Mouse (Mus musculus): ENCODE data around the gene Rsph14. TPM values are rescaled to one million over a fixed set of nuclear protein-coding genes. Genes with fewer than 3 reads are reported as not detected.

The Rsph14 gene
- total RNA-seq, 1 experiment, result 0.18 TPM

DNA sequence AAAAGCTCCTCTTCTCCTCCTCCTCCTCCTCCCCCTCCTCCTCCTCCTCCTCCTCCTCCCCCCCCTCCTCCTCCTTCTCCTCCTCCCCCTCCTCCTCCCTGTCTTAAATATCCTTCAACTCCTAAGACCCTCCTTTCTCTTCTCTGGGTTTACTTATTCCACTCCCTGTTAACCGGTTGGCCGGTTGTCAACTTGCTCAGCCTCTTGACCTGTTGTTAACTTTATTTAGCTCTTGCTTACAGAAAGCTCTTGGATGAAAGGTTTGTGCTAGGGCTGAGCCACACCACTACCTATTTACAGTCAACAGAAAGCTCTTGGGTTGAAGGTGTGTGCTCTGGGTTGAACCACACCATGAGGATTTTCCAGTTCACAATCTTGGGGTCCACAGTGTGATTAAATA, 12.1 kb downstream of the Rsph14 start:
- no peak for TF ChIP-seq HCFC1 (IDR thresholded peaks at IDR 0.05; ENCODE audit: borderline replicate concordance, insufficient read depth, low read length)
- TF ChIP-seq CHD2 (IDR thresholded peaks at IDR 0.05; ENCODE audit: low read depth, low read length), result no peak
- no peak for TF ChIP-seq MAFK (IDR thresholded peaks at IDR 0.05; ENCODE audit: insufficient read depth, low read depth, low read length)
- Histone ChIP-seq H3K4me3 (ENCODE audit: insufficient read depth in 1 of 2, low read depth in 1 of 2, low read length in 2 of 2, poor library complexity in 1 of 2, severe bottlenecking in 1 of 2) (no peak overlapping the region), H3K27ac (ENCODE audit: insufficient read depth, low read depth, low read length, poor library complexity, severe bottlenecking) (no peak overlapping the region), H3K9ac (ENCODE audit: insufficient read depth, low read depth, low read length, poor library complexity, severe bottlenecking) (no peak overlapping the region), H3K9me3 (ENCODE audit: control insufficient read depth, insufficient read depth, low read depth, low read length) (no peaks in the 10 kb centered on the region), H3K4me1 (ENCODE audit: control insufficient read depth in 2 of 2, insufficient read depth in 2 of 2, low read length in 2 of 2, poor library complexity in 1 of 2) (no peaks in the 10 kb centered on the region), H3K36me3 (ENCODE audit: control insufficient read depth, insufficient read depth, low read length, poor library complexity, severe bottlenecking) (no peaks in the 10 kb centered on the region; the same call in 1 of the 2 replicates)
- in situ Hi-C loops (cut with MboI; ENCODE audit: low sequenced_read_pairs in 2 of 2, unreplicated experiment in 2 of 2), result no loop called here
- no peak for DNase-seq (ENCODE audit: low read depth, low spot score)

DNA sequence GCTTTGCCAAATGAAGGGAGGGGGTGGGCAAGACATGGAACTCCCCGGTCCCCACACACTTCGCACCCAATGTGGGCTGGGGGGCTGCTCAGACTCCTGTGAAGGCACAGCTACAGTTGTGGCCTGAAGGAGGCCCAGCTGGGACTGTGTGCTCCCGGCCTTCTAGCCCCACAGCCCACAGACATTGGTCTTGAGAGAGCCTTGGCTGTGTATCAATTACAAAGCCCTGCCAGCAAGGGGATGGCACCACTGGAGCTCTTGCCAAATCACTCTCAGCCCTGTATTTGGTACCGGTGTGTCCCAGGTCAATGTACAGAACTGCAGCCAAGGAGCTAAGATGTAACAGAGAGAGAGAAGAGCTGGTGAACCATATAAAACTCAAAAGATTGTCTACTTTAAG, 15.9 kb downstream of the Rsph14 start:
- Histone ChIP-seq H3K4me3 (ENCODE audit: insufficient read depth in 1 of 2, low read depth in 1 of 2, low read length in 2 of 2, poor library complexity in 1 of 2, severe bottlenecking in 1 of 2) (no peak overlapping the region), H3K36me3 (ENCODE audit: control insufficient read depth, insufficient read depth, low read length, poor library complexity, severe bottlenecking) (no peaks in the 10 kb centered on the region; the same call in 1 of the 2 replicates), H3K27ac (ENCODE audit: insufficient read depth, low read depth, low read length, poor library complexity, severe bottlenecking) (no peak overlapping the region), H3K9ac (ENCODE audit: insufficient read depth, low read depth, low read length, poor library complexity, severe bottlenecking) (no peak overlapping the region), H3K9me3 (ENCODE audit: control insufficient read depth, insufficient read depth, low read depth, low read length) (no peaks in the 10 kb centered on the region), H3K4me1 (ENCODE audit: control insufficient read depth in 2 of 2, insufficient read depth in 2 of 2, low read length in 2 of 2, poor library complexity in 1 of 2) (no peaks in the 10 kb centered on the region)
- in situ Hi-C loops (cut with MboI; ENCODE audit: low sequenced_read_pairs in 2 of 2, unreplicated experiment in 2 of 2), result no loop called here
- no peak for TF ChIP-seq CHD2 (IDR thresholded peaks at IDR 0.05; ENCODE audit: low read depth, low read length)
- no peak for TF ChIP-seq ZC3H11A (IDR thresholded peaks at IDR 0.05; ENCODE audit: borderline replicate concordance, low read depth, low read length)
- no peak for TF ChIP-seq MAFK (IDR thresholded peaks at IDR 0.05; ENCODE audit: insufficient read depth, low read depth, low read length)
- no peak for TF ChIP-seq ZNF384 (IDR thresholded peaks at IDR 0.05; ENCODE audit: low read depth, low read length)
- TF ChIP-seq HCFC1 (IDR thresholded peaks at IDR 0.05; ENCODE audit: borderline replicate concordance, insufficient read depth, low read length), result no peak
- DNase-seq (ENCODE audit: low read depth, low spot score), result no peak

DNA sequence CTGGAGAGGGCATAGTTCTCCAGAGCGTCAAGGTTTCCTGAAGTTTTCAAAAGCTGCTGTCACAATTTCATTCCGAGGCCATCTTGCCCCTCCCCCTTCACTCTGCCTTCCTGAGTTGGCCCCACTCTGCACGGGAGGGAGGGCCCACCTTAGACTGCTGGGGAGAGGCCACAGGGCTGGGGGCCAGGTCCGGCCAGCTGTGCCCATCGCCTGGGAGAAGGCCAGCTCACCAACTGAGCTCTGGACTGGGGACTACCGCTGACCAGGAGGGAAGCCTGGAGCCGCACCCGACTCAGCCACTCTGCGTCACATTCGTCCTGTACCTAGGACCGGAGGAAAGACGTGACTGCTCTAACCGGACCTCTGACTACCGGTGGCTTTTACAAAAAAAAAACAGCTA, 16.9 kb downstream of the Rsph14 start:
- H3K4me1 ChIP-seq (ENCODE audit: control insufficient read depth in 2 of 2, insufficient read depth in 2 of 2, low read length in 2 of 2, poor library complexity in 1 of 2), result no peaks in the 10 kb centered on the region
- H3K27ac ChIP-seq (ENCODE audit: insufficient read depth, low read depth, low read length, poor library complexity, severe bottlenecking), result no peak overlapping the region
- H3K36me3 ChIP-seq (ENCODE audit: control insufficient read depth, insufficient read depth, low read length, poor library complexity, severe bottlenecking), result no peaks in the 10 kb centered on the region; the same call in 1 of the 2 replicates
- 0 out of 2 replicates have a peak, but pooled peaks have one; percentile 57 for TF ChIP-seq ZNF384 (IDR thresholded peaks at IDR 0.05; ENCODE audit: low read depth, low read length)
- TF ChIP-seq HCFC1 (IDR thresholded peaks at IDR 0.05; ENCODE audit: borderline replicate concordance, insufficient read depth, low read length), result no peak
- TF ChIP-seq CHD2 (IDR thresholded peaks at IDR 0.05; ENCODE audit: low read depth, low read length), result no peak
- H3K9me3 ChIP-seq (ENCODE audit: control insufficient read depth, insufficient read depth, low read depth, low read length), result no peaks in the 10 kb centered on the region
- DNase-seq (ENCODE audit: low read depth, low spot score), result no peak
- in situ Hi-C loops (cut with MboI; ENCODE audit: low sequenced_read_pairs in 2 of 2, unreplicated experiment in 2 of 2), result no loop called here
- H3K9ac ChIP-seq (ENCODE audit: insufficient read depth, low read depth, low read length, poor library complexity, severe bottlenecking), result no peak overlapping the region
- H3K4me3 ChIP-seq (ENCODE audit: insufficient read depth in 1 of 2, low read depth in 1 of 2, low read length in 2 of 2, poor library complexity in 1 of 2, severe bottlenecking in 1 of 2), result no peak overlapping the region

DNA sequence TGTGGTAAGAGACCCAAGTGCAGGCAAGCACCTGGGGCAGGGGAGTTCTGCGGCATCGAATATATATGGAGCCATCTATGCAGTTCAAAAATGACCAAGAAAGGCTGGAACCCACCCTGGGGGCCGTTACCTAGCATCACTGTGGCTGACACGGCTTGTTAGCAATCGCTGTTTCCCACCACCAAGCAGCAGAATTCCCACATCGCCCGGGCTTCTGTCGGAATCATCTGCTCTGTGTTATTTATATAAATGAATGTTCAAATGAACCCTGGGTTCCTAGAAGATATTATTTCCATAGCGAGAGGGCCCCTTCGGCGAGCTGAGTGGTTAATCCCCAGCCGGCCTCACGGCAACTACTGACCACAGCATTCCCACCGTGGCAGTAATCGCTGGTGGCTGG, 21.7 kb downstream of the Rsph14 start:
- H3K27ac ChIP-seq (ENCODE audit: insufficient read depth, low read depth, low read length, poor library complexity, severe bottlenecking), result no peak overlapping the region
- H3K9me3 ChIP-seq (ENCODE audit: control insufficient read depth, insufficient read depth, low read depth, low read length), result no peaks in the 10 kb centered on the region
- DNase-seq (ENCODE audit: low read depth, low spot score), result no peak
- H3K4me1 ChIP-seq (ENCODE audit: control insufficient read depth in 2 of 2, insufficient read depth in 2 of 2, low read length in 2 of 2, poor library complexity in 1 of 2), result no peaks in the 10 kb centered on the region; a peak in 1 of 4 replicates
- no peaks in the 10 kb centered on the region; the same call in 1 of the 2 replicates for H3K36me3 ChIP-seq (ENCODE audit: control insufficient read depth, insufficient read depth, low read length, poor library complexity, severe bottlenecking)
- no peak for TF ChIP-seq ZC3H11A (IDR thresholded peaks at IDR 0.05; ENCODE audit: borderline replicate concordance, low read depth, low read length)
- H3K4me3 ChIP-seq (ENCODE audit: insufficient read depth in 1 of 2, low read depth in 1 of 2, low read length in 2 of 2, poor library complexity in 1 of 2, severe bottlenecking in 1 of 2), result no peak overlapping the region
- no peak overlapping the region for H3K9ac ChIP-seq (ENCODE audit: insufficient read depth, low read depth, low read length, poor library complexity, severe bottlenecking)
- in situ Hi-C loops (cut with MboI; ENCODE audit: low sequenced_read_pairs in 2 of 2, unreplicated experiment in 2 of 2), result no loop called here

DNA sequence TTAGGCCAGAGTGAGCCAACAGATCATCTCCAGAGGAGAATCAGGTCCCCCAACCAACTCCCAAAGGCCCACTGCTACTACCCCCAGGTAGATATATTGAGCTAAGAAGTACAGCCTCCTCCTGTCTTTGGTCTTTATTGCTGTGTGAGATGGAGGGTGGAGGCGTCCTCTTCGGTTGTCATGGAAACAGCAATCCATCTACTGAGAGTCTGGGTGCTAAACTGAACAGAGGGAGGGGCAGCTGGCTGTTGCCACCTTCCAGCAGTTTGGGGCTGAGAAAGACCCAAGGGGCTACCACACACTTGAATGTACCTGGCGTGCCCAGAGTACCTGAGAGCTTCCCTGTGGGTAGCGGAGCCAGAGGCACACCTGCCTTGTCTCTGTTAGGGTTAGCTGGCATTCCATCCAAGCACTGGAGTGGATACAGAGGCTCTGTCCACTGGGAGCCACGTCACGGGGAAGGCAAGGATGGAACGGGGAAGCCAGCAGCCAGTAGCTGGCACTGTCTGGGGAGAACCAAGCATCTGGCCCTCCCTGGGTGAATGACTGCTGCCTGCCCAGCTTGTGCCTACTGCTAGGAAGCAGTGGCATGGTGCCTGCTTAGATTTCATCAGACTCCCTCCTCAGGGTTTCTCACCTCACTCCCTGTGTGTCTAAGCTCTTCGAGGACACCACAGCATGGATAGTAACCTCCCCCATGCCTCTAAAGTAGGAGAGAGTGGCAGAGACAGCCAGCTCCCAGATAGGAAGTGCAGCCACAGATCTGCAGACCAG, 25.3 kb downstream of the Rsph14 start:
- DNase-seq (ENCODE audit: low read depth, low spot score), result no peak
- TF ChIP-seq HCFC1 (IDR thresholded peaks at IDR 0.05; ENCODE audit: borderline replicate concordance, insufficient read depth, low read length) (no peak), CHD2 (IDR thresholded peaks at IDR 0.05; ENCODE audit: low read depth, low read length) (no peak), ZC3H11A (IDR thresholded peaks at IDR 0.05; ENCODE audit: borderline replicate concordance, low read depth, low read length) (no peak), MAFK (IDR thresholded peaks at IDR 0.05; ENCODE audit: insufficient read depth, low read depth, low read length) (no peak), ZNF384 (IDR thresholded peaks at IDR 0.05; ENCODE audit: low read depth, low read length) (no peak)
- no peak overlapping the region for H3K4me3 ChIP-seq (ENCODE audit: insufficient read depth in 1 of 2, low read depth in 1 of 2, low read length in 2 of 2, poor library complexity in 1 of 2, severe bottlenecking in 1 of 2)
- in situ Hi-C loops (cut with MboI; ENCODE audit: low sequenced_read_pairs in 2 of 2, unreplicated experiment in 2 of 2), result no loop called here
- H3K9ac ChIP-seq (ENCODE audit: insufficient read depth, low read depth, low read length, poor library complexity, severe bottlenecking), result no peak overlapping the region
- H3K36me3 ChIP-seq (ENCODE audit: control insufficient read depth, insufficient read depth, low read length, poor library complexity, severe bottlenecking), result no peaks in the 10 kb centered on the region
- H3K9me3 ChIP-seq (ENCODE audit: control insufficient read depth, insufficient read depth, low read depth, low read length), result no peaks in the 10 kb centered on the region
- no peak overlapping the region for H3K27ac ChIP-seq (ENCODE audit: insufficient read depth, low read depth, low read length, poor library complexity, severe bottlenecking)
- peaks cover 0 to 3% of the 10 kb centered on the region in 2 experiments; a peak in 1 of 4 replicates for H3K4me1 ChIP-seq (ENCODE audit: control insufficient read depth in 2 of 2, insufficient read depth in 2 of 2, low read length in 2 of 2, poor library complexity in 1 of 2)
